Mouse (Mus musculus) liver, adult 2 months (tissue): Measurements from ENCODE around the gene Dctpp1.

Experiments used
- CTCF ChIP-seq: fragments of 200-500 bp; IDR thresholded peaks from 2 replicates; pipeline ENCODE4 v1.5.1; 2011; ENCODE audit warnings: low read depth, low read length, control low read depth
- POLR2A ChIP-seq: fragments of 200-500 bp; IDR thresholded peaks from 2 replicates; pipeline ENCODE4 v1.6.1; 2011; ENCODE audit warnings: low read length, control low read depth; ENCODE audit not compliant: insufficient read depth; ENCODE audit errors: extremely low read depth

GRCm38 (mm10) chr7:127308431-127308830 lies 47.9 kb upstream of the Dctpp1 start:
- TF ChIP-seq POLR2A (no peak), CTCF (no peak)
